Mouse (Mus musculus) liver, adult (tissue): ENCODE results near the gene Aldh3b2.

Experiments used
- GATA4 ChIP-seq: IDR thresholded peaks from 2 replicates; pipeline ENCODE4 v1.6.1; 2014; ENCODE audit warnings: mild to moderate bottlenecking, low read length; ENCODE audit not compliant: insufficient replicate concordance

Gene Aldh3b2

GRCm38 (mm10) chr19:4014802-4015201 lies 42.7 kb downstream of the Aldh3b2 start:
- no peak for TF ChIP-seq GATA4

GRCm38 (mm10) chr19:4015635-4016034 lies 43.5 kb downstream of the Aldh3b2 start:
- TF ChIP-seq GATA4, result no peak

GRCm38 (mm10) chr19:4017921-4018587 lies 45.9 kb downstream of the Aldh3b2 start:
- TF ChIP-seq GATA4, result no peak

DNA sequence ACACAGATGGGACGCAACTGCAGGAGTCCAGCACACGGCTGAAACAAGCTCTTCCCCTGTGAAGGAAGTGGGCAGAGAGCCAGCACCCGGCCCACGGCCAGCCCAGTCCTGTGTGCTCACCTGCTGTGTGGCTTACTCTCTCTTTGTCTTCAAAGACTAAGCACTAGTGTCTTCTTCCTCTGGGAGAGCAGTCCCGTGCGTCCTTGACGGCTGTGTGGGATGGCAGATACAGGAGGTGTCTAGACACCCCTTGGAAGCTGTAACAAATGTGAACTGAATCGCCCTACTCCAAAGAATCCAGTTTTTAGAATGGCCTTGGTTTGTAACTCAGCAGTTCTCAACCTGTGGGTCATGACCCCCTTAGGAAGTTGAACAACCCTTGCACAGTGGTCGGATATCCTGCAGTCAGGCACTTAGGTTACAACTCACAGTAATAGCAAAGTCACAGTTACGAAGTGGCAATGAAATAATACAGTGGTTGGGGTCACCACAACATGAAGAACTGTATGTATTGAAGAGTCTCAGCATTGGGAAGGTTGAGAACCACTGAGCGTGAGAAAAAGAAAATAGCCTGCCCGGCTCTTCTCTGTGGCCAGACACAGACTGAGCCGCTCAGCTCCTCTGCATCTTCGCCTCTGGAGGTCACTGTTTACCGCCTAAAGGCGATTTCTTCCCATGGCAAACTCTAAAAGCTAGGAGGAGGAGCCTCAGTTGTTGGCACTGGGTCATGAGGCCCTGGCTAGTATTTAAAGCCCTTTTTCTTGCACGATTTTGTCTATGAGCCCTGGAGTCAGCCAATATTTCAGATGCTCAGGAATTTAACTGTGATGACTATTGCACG lies 46.8 kb downstream of the Aldh3b2 start:
- no peak for TF ChIP-seq GATA4

DNA sequence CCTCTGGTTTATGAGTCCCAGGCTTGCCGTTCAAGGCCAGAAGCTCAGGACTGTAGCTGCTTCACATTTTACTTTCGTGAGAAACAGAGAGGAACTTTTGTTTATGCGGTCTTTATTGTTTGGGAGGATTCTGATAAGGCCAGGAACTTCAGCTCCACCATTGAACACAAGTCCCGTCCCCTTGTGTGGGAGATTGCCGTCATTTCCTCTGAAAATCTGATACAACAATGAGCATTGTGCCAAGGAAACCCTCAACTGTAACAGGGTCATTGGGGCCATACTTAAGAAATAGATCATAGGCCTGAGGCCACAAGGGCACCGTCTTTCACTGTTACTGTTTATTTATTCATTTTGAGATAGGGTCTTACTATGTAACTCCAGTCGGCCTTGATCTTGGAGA lies 51.1 kb downstream of the Aldh3b2 start:
- no peak for TF ChIP-seq GATA4

DNA sequence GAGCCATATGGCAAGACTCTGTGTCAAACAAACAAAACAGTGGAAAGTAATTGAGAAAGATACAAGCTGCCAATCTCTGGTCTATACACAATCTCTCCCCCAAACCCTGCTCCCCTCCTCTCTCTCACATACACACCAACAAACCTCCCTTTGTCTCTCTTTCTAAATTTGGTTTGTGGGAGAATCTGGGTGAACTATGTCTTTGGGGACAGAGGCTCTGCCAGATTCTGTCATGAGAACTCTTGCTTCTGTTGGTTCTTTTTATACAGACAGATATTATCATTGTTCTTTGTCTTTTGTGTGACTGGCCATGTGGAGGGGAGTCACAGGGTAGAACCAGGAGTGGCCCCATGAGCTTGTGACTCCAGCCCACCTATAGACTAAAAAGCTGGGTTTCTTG lies 55.4 kb downstream of the Aldh3b2 start:
- TF ChIP-seq GATA4, result no peak
